Mouse (Mus musculus): ENCODE results near the gene Gm7945.
"Not testable (repeated sequence)": the region's sequence is repeated elsewhere in the genome, so short reads cannot be mapped to it uniquely, and the experiment has no call there.

GRCm38 (mm10) chr14:41348309-41348708 lies 37.9 kb downstream of the Gm7945 start, which contains the start of gene Gm5798:
- not testable (repeated sequence) for TF ChIP-seq CTCF (IDR thresholded peaks at IDR 0.05; ENCODE audit: low read depth, low read length); GATA1 (IDR thresholded peaks at IDR 0.05; ENCODE audit: borderline replicate concordance, low read length)

Data from G1E (cell line).